Mouse (Mus musculus) myocyte (in vitro differentiated cells): ENCODE results near the gene Cnot2.

Experiments
- MYOG ChIP-seq, 3 experiments: IDR thresholded peaks; one replicate each; pipeline ENCODE4 v1.6.1; 2011; ENCODE audit warnings: control low read depth in 2 of 3, low read depth in 2 of 3, mild to moderate bottlenecking in 2 of 3; ENCODE audit not compliant: insufficient read length in 2 of 3, control insufficient read depth in 1 of 3, insufficient read depth in 1 of 3
- POLR2A ChIP-seq: IDR thresholded peaks from one replicate; pipeline ENCODE4 v1.6.1; 2011; ENCODE audit warnings: low read depth, mild to moderate bottlenecking, control low read depth, moderate library complexity; ENCODE audit not compliant: insufficient read length

DNA sequence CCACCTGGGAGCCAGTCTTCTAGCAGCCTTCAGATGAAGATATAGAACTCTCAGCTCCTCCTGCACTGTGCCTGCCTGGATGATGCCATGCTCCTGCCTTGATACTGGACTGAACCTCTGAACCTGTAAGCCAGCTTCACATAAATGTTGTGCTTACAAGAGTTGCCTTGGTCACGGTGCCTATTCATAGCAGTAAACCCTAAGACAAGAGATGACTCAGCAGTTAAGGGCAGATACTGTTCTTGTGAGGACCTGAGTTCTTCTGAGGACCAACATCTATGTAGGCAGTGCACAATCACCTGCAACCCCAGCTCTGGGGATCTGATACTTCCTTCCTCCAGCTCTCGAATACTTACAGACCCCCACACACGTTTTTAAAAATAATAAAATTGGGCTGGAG is 104.8 kb downstream of the Cnot2 start:
- TF ChIP-seq POLR2A (no peak), MYOG (IDR thresholded peaks at IDR 0.05; ENCODE audit: control insufficient read depth in 1 of 3, insufficient read depth in 1 of 3, insufficient read length in 2 of 3, low read depth in 2 of 3) (no peak)
